Mouse (Mus musculus) testis, adult 2 months (tissue): Measurements from ENCODE around the gene Il18bp.
"Not testable (repeated sequence)": the region's sequence is repeated elsewhere in the genome, so short reads cannot be mapped to it uniquely, and the experiment has no call there.

Experiments
- CTCF ChIP-seq: fragments of 200-500 bp; IDR thresholded peaks from 2 replicates; pipeline ENCODE4 v1.5.1; 2012; ENCODE audit warnings: low read depth, mild to moderate bottlenecking, inconsistent platforms, low read length, moderate library complexity; ENCODE audit not compliant: control insufficient read depth, insufficient read depth, insufficient replicate concordance
- POLR2A ChIP-seq: fragments of 200-500 bp; IDR thresholded peaks from 2 replicates; pipeline ENCODE4 v1.6.1; 2012; ENCODE audit warnings: low read depth, mild to moderate bottlenecking, inconsistent platforms, low read length, moderate library complexity; ENCODE audit not compliant: control insufficient read depth

- not testable (repeated sequence) for TF ChIP-seq CTCF, POLR2A
Observed at GRCm38 (mm10) chr7:102048524-102048923, 30.0 kb upstream of the Il18bp start.
